Mouse (Mus musculus) MEL (cell line): ENCODE data around the gene Maml3. TPM values are rescaled to one million over a fixed set of nuclear protein-coding genes. Genes with fewer than 3 reads are reported as not detected.

Experiments used
- DNase-seq: peaks from one replicate; pipeline ENCODE4 v3.0.0; 2011; ENCODE audit warnings: low read depth, low spot score
- H3K27ac ChIP-seq: 2 replicates; pipeline ENCODE4 v1.5.1; 2012; ENCODE audit warnings: low read depth, mild to moderate bottlenecking, control low read depth, low read length, moderate library complexity; ENCODE audit not compliant: control insufficient read depth
- H3K27me3 ChIP-seq, 2 experiments: fragments of 150-350 bp in 1 of 2; sonication (generic) in 1 of 2; 2 replicates each; pipeline ENCODE4 v1.6.1; 2012; ENCODE audit warnings: low read length in 2 of 2, mild to moderate bottlenecking in 2 of 2, improper control_type of control experiment in 1 of 2, moderate library complexity in 1 of 2; ENCODE audit not compliant: insufficient read depth in 2 of 2, control insufficient read depth in 1 of 2
- H3K36me3 ChIP-seq, 2 experiments: 2 replicates each; pipeline ENCODE4 v1.6.1; 2012 to 2014; ENCODE audit warnings: low read length in 2 of 2, improper control_type of control experiment in 1 of 2, inconsistent platforms in 1 of 2, mild to moderate bottlenecking in 1 of 2; ENCODE audit not compliant: insufficient read depth in 2 of 2, control insufficient read depth in 1 of 2
- H3K4me1 ChIP-seq, 2 experiments: fragments of 150-350 bp in 1 of 2; sonication (generic) in 1 of 2; 2 replicates each; pipeline ENCODE4 v1.6.1; 2012; ENCODE audit warnings: low read length in 2 of 2, improper control_type of control experiment in 1 of 2, mild to moderate bottlenecking in 1 of 2; ENCODE audit not compliant: insufficient read depth in 2 of 2, control insufficient read depth in 1 of 2
- H3K4me3 ChIP-seq, 2 experiments: fragments of 150-350 bp in 1 of 2; sonication (generic) in 1 of 2; 2 replicates each; pipeline ENCODE4 v1.5.1; 2012; ENCODE audit warnings: low read depth in 2 of 2, low read length in 2 of 2, mild to moderate bottlenecking in 2 of 2, moderate library complexity in 2 of 2, control low read depth in 1 of 2, improper control_type of control experiment in 1 of 2; ENCODE audit not compliant: control insufficient read depth in 1 of 2, insufficient read depth in 1 of 2
- H3K79me2 ChIP-seq: 2 replicates; pipeline ENCODE4 v1.6.1; 2012; ENCODE audit warnings: mild to moderate bottlenecking, low read length, moderate library complexity; ENCODE audit not compliant: control insufficient read depth, poor library complexity, insufficient read depth
- H3K9ac ChIP-seq: 2 replicates; pipeline ENCODE4 v1.6.1; 2012; ENCODE audit warnings: low read depth, mild to moderate bottlenecking, control low read depth, low read length, moderate library complexity; ENCODE audit not compliant: control insufficient read depth, poor library complexity, severe bottlenecking
- H3K9me3 ChIP-seq: fragments of 150-350 bp; sonication (generic); replicated peaks from 2 replicates; pipeline ENCODE4 v1.6.1; 2012; ENCODE audit warnings: mild to moderate bottlenecking, low read length, improper control_type of control experiment, moderate library complexity; ENCODE audit not compliant: insufficient read depth
- CTCF ChIP-seq, 3 experiments: IDR thresholded peaks in 2 of 3; conservative IDR thresholded peaks in 1 of 3; 2 replicates each; pipeline ENCODE4 v1.5.1; 2011 to 2012; ENCODE audit warnings: low read length in 3 of 3, low read depth in 2 of 3, mild to moderate bottlenecking in 2 of 3, improper control_type of control experiment in 1 of 3, inconsistent platforms in 1 of 3, mixed read lengths in 1 of 3, moderate library complexity in 1 of 3; ENCODE audit not compliant: control insufficient read depth in 1 of 3, insufficient read depth in 1 of 3, poor library complexity in 1 of 3, severe bottlenecking in 1 of 3
- EP300 ChIP-seq, 2 experiments: IDR thresholded peaks; 2 replicates each; pipeline ENCODE4 v1.6.1; 2011; ENCODE audit warnings: improper control_type of control experiment in 2 of 2, low read length in 2 of 2, low read depth in 1 of 2, mild to moderate bottlenecking in 1 of 2
- ETS1 ChIP-seq: IDR thresholded peaks from 2 replicates; pipeline ENCODE4 v1.6.1; 2012; ENCODE audit warnings: low read depth, mild to moderate bottlenecking, inconsistent platforms, low read length, improper control_type of control experiment, moderate library complexity
- GABPA ChIP-seq: IDR thresholded peaks from 2 replicates; pipeline ENCODE4 v1.6.1; 2012; ENCODE audit warnings: low read depth, mild to moderate bottlenecking, inconsistent platforms, low read length, improper control_type of control experiment, moderate library complexity
- GATA1 ChIP-seq: IDR thresholded peaks from 2 replicates; pipeline ENCODE4 v1.6.1; 2011; ENCODE audit warnings: low read depth, low read length, improper control_type of control experiment
- HCFC1 ChIP-seq: IDR thresholded peaks from 2 replicates; pipeline ENCODE4 v1.6.1; 2012; ENCODE audit warnings: low read depth, mild to moderate bottlenecking, inconsistent platforms, low read length, improper control_type of control experiment, moderate library complexity
- JUND ChIP-seq: IDR thresholded peaks from 2 replicates; pipeline ENCODE4 v1.6.1; 2011; ENCODE audit warnings: low read depth, mild to moderate bottlenecking, improper control_type of control experiment, low read length
- MAFK ChIP-seq: IDR thresholded peaks from 2 replicates; pipeline ENCODE4 v1.6.1; 2011; ENCODE audit warnings: low read depth, mild to moderate bottlenecking, low read length, improper control_type of control experiment, borderline replicate concordance
- MAX ChIP-seq: IDR thresholded peaks from 2 replicates; pipeline ENCODE4 v1.6.1; 2011; ENCODE audit warnings: low read length, improper control_type of control experiment
- MAZ ChIP-seq: IDR thresholded peaks from 2 replicates; pipeline ENCODE4 v1.6.1; 2012; ENCODE audit warnings: low read depth, mild to moderate bottlenecking, inconsistent platforms, low read length, improper control_type of control experiment
- MXI1 ChIP-seq: IDR thresholded peaks from 2 replicates; pipeline ENCODE4 v1.6.1; 2011; ENCODE audit warnings: mild to moderate bottlenecking, low read depth, low read length, improper control_type of control experiment
- MYC ChIP-seq: IDR thresholded peaks from 2 replicates; pipeline ENCODE4 v1.6.1; 2011; ENCODE audit warnings: low read depth, mild to moderate bottlenecking, low read length, improper control_type of control experiment, moderate library complexity
- NELFE ChIP-seq: IDR thresholded peaks from 2 replicates; pipeline ENCODE4 v1.6.1; 2011; ENCODE audit warnings: low read depth, low read length, improper control_type of control experiment
- SIN3A ChIP-seq: IDR thresholded peaks from 2 replicates; pipeline ENCODE4 v1.6.1; 2012; ENCODE audit warnings: low read length, improper control_type of control experiment, inconsistent platforms
- SMC3 ChIP-seq: IDR thresholded peaks from 2 replicates; pipeline ENCODE4 v1.6.1; 2011; ENCODE audit warnings: low read depth, low read length, improper control_type of control experiment
- TBP ChIP-seq: IDR thresholded peaks from 2 replicates; pipeline ENCODE4 v1.8.0; 2011; ENCODE audit warnings: low read depth, low read length, improper control_type of control experiment
- ZKSCAN1 ChIP-seq: IDR thresholded peaks from 2 replicates; pipeline ENCODE4 v1.6.1; 2012; ENCODE audit warnings: low read depth, mild to moderate bottlenecking, inconsistent platforms, low read length, improper control_type of control experiment, moderate library complexity
- ZMIZ1 ChIP-seq: IDR thresholded peaks from 2 replicates; pipeline ENCODE4 v1.6.1; 2012; ENCODE audit warnings: low read depth, mild to moderate bottlenecking, inconsistent platforms, low read length, improper control_type of control experiment, moderate library complexity
- ZNF384 ChIP-seq: IDR thresholded peaks from 2 replicates; pipeline ENCODE4 v1.6.1; 2012; ENCODE audit warnings: low read depth, mild to moderate bottlenecking, inconsistent platforms, low read length, improper control_type of control experiment
- polyA plus RNA-seq, 2 experiments: library from polyadenylated mRNA; stranded (reverse) in 1 of 2; unstranded in 1 of 2; fragments of >175 nt in 1 of 2; fragments of >200 nt in 1 of 2; gene quantifications; 2 replicates each; pipeline versions ENCODE4 v1.2.1 to v1.2.4; 2012; ENCODE audit warnings: low replicate concordance in 2 of 2, low read depth in 1 of 2; ENCODE audit not compliant: insufficient read length in 2 of 2, insufficient read depth in 1 of 2, missing spikeins in 1 of 2
- total RNA-seq: library from RNA; depleted of rRNA; stranded (reverse); fragments of 300-350 nt; gene quantifications from 2 replicates; pipeline ENCODE4 v1.2.3, GENCODE M21; 2012

The Maml3 gene
- total and polyA plus RNA-seq, 3 experiments: 2.0 to 4.1 TPM; not detected in 1

- H3K27me3 ChIP-seq: no peaks in the 10 kb centered on the region
- TF ChIP-seq HCFC1: no peak
- no peak for TF ChIP-seq SIN3A
- TF ChIP-seq GABPA: no peak
- 0 out of 2 replicates have a peak, but pooled peaks have one; percentile 9 for TF ChIP-seq SMC3
- no peak for TF ChIP-seq MAX
- no peak for TF ChIP-seq TBP
- TF ChIP-seq EP300 (IDR thresholded peaks at IDR 0.05; ENCODE audit: low read depth in 1 of 2, low read length in 2 of 2): 0 out of 4 replicates have a peak, but pooled peaks of 1 of the 2 experiments have one; percentile 11
- no peak for TF ChIP-seq MXI1
- TF ChIP-seq MYC: no peak
- no peak for TF ChIP-seq JUND
- 0 out of 2 replicates have a peak, but pooled peaks have one; percentile 16 for TF ChIP-seq ETS1
- TF ChIP-seq GATA1: 0 out of 2 replicates have a peak, but pooled peaks have one; percentile 29
- TF ChIP-seq MAFK: no peak
- no peak for TF ChIP-seq NELFE
- H3K9me3 ChIP-seq: no peaks in the 10 kb centered on the region
- H3K36me3 ChIP-seq: peaks cover 0 to 2% of the 10 kb centered on the region in 2 experiments; a peak in 1 of 4 replicates
- H3K27ac ChIP-seq: no peak overlapping the region
- H3K79me2 ChIP-seq: no peaks in the 10 kb centered on the region
- H3K4me1 ChIP-seq: peaks cover 0 to 6% of the 10 kb centered on the region in 2 experiments; a peak in 1 of 4 replicates
- H3K9ac ChIP-seq: no peak overlapping the region
- H3K4me3 ChIP-seq: no peak overlapping the region
- DNase-seq: peak; percentile 53
Measured at GRCm38 (mm10) chr3:51788591-51789339, 316.1 kb downstream of the Maml3 start.

GRCm38 (mm10) chr3:51787945-51788344 is 316.9 kb downstream of the Maml3 start:
- H3K79me2 ChIP-seq: no peaks in the 10 kb centered on the region
- H3K9me3 ChIP-seq: no peaks in the 10 kb centered on the region
- H3K27me3 ChIP-seq: no peaks in the 10 kb centered on the region
- H3K36me3 ChIP-seq: peaks cover 0 to 2% of the 10 kb centered on the region in 2 experiments; a peak in 1 of 4 replicates
- no peak overlapping the region for H3K9ac ChIP-seq
- peaks cover 0 to 6% of the 10 kb centered on the region in 2 experiments; a peak in 1 of 4 replicates for H3K4me1 ChIP-seq
- H3K27ac ChIP-seq: no peak overlapping the region
- no peak for DNase-seq
- H3K4me3 ChIP-seq: no peak overlapping the region
- TF ChIP-seq CTCF (IDR thresholded peaks at IDR 0.05 in 2 of 3, conservative IDR thresholded peaks at IDR 0.05 in 1 of 3; ENCODE audit: control insufficient read depth in 1 of 3, insufficient read depth in 1 of 3, low read depth in 2 of 3, low read length in 3 of 3, poor library complexity in 1 of 3, severe bottlenecking in 1 of 3) (peak in 2 of 3 experiments; percentile 5 to 14; a peak in 1 of 6 replicates), HCFC1 (no peak), ZNF384 (no peak), MAZ (no peak), SMC3 (peak; percentile 11; the same call in 1 of the 2 replicates), ZMIZ1 (no peak), ZKSCAN1 (no peak), EP300 (IDR thresholded peaks at IDR 0.05; ENCODE audit: low read depth in 1 of 2, low read length in 2 of 2) (no peak), TBP (no peak)
